Mouse (Mus musculus) heart, embryonic 13.5 days (tissue): Measurements from ENCODE around the gene Uts2. TPM values are rescaled to one million over a fixed set of nuclear protein-coding genes. Genes with fewer than 3 reads are reported as not detected.

Experiments used
- polyA plus RNA-seq: library from polyadenylated mRNA; unstranded; fragments of >200 nt; fragmentation: Nextera tagmentation; extraction: Ambion mirVana; gene quantifications from 2 replicates; pipeline ENCODE4 v1.2.1, GENCODE M21; 2015

Uts2 gene
- polyA plus RNA-seq, 1 experiment from 2014 or later, result not detected

Other genes with a start within 250 kb of the Uts2 start
- gene Errfi1, start 143.2 kb upstream of the Uts2 start, polyA plus RNA-seq, result 10.1 and 11.3 TPM in 2 replicates
- gene Park7, start 82.7 kb upstream of the Uts2 start, polyA plus RNA-seq, result 298 and 333 TPM in 2 replicates
- 0.57 and 0.82 TPM in 2 replicates for gene Tnfrsf9, start 82.5 kb upstream of the Uts2 start, polyA plus RNA-seq
- 7.6 and 8.3 TPM in 2 replicates for gene Per3, start 47.6 kb downstream of the Uts2 start, polyA plus RNA-seq
- gene Vamp3, start 60.9 kb downstream of the Uts2 start, polyA plus RNA-seq, result 97.0 and 105 TPM in 2 replicates
- not detected in 2 replicates for gene Gm13090, start 92.5 kb downstream of the Uts2 start, polyA plus RNA-seq